Mouse (Mus musculus): ENCODE measurements around the gene Ccdc146.

DNA sequence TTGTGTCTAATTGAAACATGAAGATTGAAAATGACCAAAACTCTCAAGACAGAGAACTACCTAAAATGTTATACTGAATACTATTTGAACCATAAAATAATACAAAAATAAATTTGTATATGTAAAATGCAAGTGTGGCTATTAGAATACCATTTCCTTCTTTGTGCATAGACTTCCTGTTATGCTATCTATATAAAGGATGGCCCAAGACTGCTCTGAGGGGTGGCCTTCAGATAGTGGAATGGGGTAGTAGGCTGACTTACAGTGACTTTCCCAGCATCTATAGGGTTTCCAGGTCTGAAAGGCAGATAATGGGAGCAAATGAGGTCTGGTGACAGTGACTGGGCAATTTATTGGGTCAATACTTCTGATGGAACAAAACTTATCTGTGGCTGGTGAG lies 37.1 kb downstream of the Ccdc146 start:
- TF ChIP-seq EP300 (IDR thresholded peaks at IDR 0.05; ENCODE audit: low read depth), result no peak
- TF ChIP-seq CTCF (IDR thresholded peaks at IDR 0.05; ENCODE audit: low read depth), result no peak

All from liver, postnatal 0 days (tissue).